Mouse (Mus musculus): ENCODE measurements around the gene Slc39a11. TPM values are rescaled to one million over a fixed set of nuclear protein-coding genes. Genes with fewer than 3 reads are reported as not detected.

Slc39a11 gene
- total RNA-seq (2014; fragmentation: Nextera tagmentation) (4.7 and 5.3 TPM in 2 replicates), total RNA-seq (2017) (4.9 and 5.0 TPM in 2 replicates), polyA plus RNA-seq (2012) (9.9 and 11.9 TPM in 2 replicates)

DNA sequence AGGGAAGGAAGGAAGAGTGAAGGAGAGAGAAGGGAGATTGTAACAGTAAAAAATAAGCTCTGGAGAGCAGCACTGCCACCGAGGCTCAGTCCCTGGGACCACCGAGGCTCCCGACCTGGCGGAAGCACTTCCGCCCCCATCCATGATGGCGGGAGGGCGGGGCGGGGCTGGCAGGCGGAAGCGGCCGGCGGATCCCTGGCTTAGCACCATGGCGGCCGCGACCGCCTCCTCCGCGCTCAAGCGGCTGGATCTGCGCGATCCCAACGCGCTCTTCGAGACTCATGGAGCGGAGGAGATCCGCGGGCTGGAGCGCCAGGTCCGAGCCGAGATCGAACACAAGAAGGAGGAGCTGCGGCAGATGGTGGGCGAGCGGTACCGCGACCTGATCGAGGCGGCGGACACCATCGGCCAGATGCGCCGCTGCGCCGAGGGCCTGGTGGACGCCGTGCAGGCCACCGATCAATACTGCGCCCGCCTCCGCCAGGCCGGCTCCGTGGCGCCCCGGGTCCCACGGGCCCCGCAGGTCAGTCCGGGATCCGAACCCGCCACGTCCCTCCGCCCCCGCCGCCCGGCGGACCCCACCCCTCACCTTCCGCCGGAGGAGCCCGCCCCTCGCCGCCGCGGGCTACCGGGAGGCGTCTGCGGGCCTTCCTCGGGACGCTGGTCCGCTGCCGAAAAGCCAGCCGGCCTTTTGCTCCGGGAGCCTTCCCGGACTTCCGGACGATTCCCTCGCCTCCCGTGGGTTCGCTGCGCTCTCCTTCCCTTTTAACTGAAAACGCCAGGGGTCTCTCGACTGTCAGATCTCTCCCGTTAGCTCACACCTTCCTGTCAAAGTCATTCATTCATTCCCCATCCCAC, at the start of gene Slc39a11:
Gene Slc39a11 (minus strand): TSS at position 727 of the 858 bp plus-strand sequence.
- no peak for TF ChIP-seq TAL1 (conservative IDR thresholded peaks at IDR 0.05; ENCODE audit: low read depth, low read length)
- no peak for TF ChIP-seq GATA1 (IDR thresholded peaks at IDR 0.05; ENCODE audit: borderline replicate concordance, low read length)
- TF ChIP-seq GATA2 (IDR thresholded peaks at IDR 0.05; ENCODE audit: borderline replicate concordance, low read depth, low read length), result no peak
- TF ChIP-seq POLR2AphosphoS5 (IDR thresholded peaks at IDR 0.05; ENCODE audit: insufficient replicate concordance, low read depth, low read length), result no peak
- no peak for TF ChIP-seq CTCF (IDR thresholded peaks at IDR 0.05; ENCODE audit: low read depth, low read length)
- peaks cover 41% of the 10 kb centered on the region for H3K4me1 ChIP-seq (ENCODE audit: insufficient read depth, low read depth, low read length)
- DNase-seq (ENCODE audit: low spot score), result peak; percentile 87
- no peaks in the 10 kb centered on the region for H3K9me3 ChIP-seq (replicated peaks)
- peak within 1 kb of the TSS; percentile 100 for H3K4me3 ChIP-seq (ENCODE audit: low read depth, low read length)
- ATAC-seq (ENCODE audit: extremely low read depth, insufficient number of reproducible peaks, low FRiP score, poor library complexity, severe bottlenecking), result peak; percentile 40; the same call in 1 of the 2 replicates
- H3K36me3 ChIP-seq (replicated peaks), result peaks cover 38% of the 10 kb centered on the region
- peaks cover 3% of the 10 kb centered on the region; the same call in 1 of the 2 replicates for H3K27me3 ChIP-seq (ENCODE audit: insufficient read depth, low read length)

DNA sequence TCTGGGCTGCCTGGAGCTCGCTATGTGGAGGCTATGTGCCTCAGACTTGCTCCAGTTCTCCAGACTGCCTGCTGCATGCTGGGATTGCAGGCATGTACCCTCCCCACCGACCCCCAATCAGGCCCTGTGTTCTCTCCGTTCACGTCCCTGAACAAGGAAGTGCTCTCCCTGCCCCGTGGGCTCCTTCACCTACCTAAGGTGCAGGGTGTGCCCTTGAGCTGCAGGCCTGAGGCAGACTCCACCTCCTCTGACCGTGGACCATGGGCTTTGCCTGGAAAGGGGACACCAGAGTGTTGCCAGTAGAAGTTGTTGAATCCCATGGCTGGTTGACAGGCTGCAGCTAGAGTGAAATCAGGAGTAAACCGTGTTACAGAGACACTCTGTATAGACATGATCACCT, 49.8 kb upstream of the Slc39a11 start:
- H3K4me1 ChIP-seq (ENCODE audit: insufficient read depth, low read depth, low read length), result peaks cover 6% of the 10 kb centered on the region; the same call in 1 of the 2 replicates
- no peaks in the 10 kb centered on the region for H3K27me3 ChIP-seq (ENCODE audit: insufficient read depth, low read length)
- DNase-seq (ENCODE audit: low spot score) (no peak), ATAC-seq (ENCODE audit: extremely low read depth, insufficient number of reproducible peaks, low FRiP score, poor library complexity, severe bottlenecking) (no peak)
- TF ChIP-seq POLR2AphosphoS5 (IDR thresholded peaks at IDR 0.05; ENCODE audit: insufficient replicate concordance, low read depth, low read length) (no peak), GATA1 (IDR thresholded peaks at IDR 0.05; ENCODE audit: borderline replicate concordance, low read length) (no peak), CTCF (IDR thresholded peaks at IDR 0.05; ENCODE audit: low read depth, low read length) (no peak), TAL1 (conservative IDR thresholded peaks at IDR 0.05; ENCODE audit: low read depth, low read length) (no peak), GATA2 (IDR thresholded peaks at IDR 0.05; ENCODE audit: borderline replicate concordance, low read depth, low read length) (no peak)
- H3K36me3 ChIP-seq (replicated peaks), result peaks cover 33% of the 10 kb centered on the region
- H3K9me3 ChIP-seq (replicated peaks), result no peaks in the 10 kb centered on the region
- H3K4me3 ChIP-seq (ENCODE audit: low read depth, low read length), result no peak overlapping the region

- Histone ChIP-seq H3K36me3 (replicated peaks) (peaks cover 48% of the 10 kb centered on the region), H3K4me3 (ENCODE audit: low read depth, low read length) (no peak overlapping the region), H3K9me3 (replicated peaks) (no peaks in the 10 kb centered on the region), H3K27me3 (ENCODE audit: insufficient read depth, low read length) (no peaks in the 10 kb centered on the region), H3K4me1 (ENCODE audit: insufficient read depth, low read depth, low read length) (no peaks in the 10 kb centered on the region)
- TF ChIP-seq GATA1 (IDR thresholded peaks at IDR 0.05; ENCODE audit: borderline replicate concordance, low read length), result no peak
- no peak for TF ChIP-seq GATA2 (IDR thresholded peaks at IDR 0.05; ENCODE audit: borderline replicate concordance, low read depth, low read length)
- no peak for TF ChIP-seq CTCF (IDR thresholded peaks at IDR 0.05; ENCODE audit: low read depth, low read length)
- TF ChIP-seq POLR2AphosphoS5 (IDR thresholded peaks at IDR 0.05; ENCODE audit: insufficient replicate concordance, low read depth, low read length), result no peak
- no peak for TF ChIP-seq TAL1 (conservative IDR thresholded peaks at IDR 0.05; ENCODE audit: low read depth, low read length)
- ATAC-seq (ENCODE audit: extremely low read depth, insufficient number of reproducible peaks, low FRiP score, poor library complexity, severe bottlenecking) (no peak), DNase-seq (ENCODE audit: low spot score) (no peak)
Observed at GRCm38 (mm10) chr11:113698013-113698545, 48.2 kb upstream of the Slc39a11 start.

DNA sequence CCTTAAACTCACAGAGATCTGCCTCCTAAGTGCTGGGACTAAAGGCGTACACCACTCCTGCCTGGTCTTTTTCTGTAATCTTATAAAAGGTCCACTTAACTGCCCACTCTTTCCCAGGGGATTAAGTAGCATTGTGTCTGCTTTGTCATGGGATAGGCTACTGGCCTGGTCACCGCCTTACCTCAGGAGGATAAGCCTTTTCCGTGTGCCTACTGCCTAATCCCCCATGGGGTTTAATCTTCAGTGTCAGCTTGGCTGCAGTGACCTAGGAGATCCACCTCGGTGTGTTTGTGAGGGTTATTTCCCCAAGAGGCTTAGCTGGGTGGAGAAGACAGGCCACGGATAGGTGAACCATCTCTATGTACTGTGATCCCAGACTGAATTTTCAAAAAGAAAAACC, 47.7 kb upstream of the Slc39a11 start:
- no peaks in the 10 kb centered on the region for H3K4me1 ChIP-seq (ENCODE audit: insufficient read depth, low read depth, low read length)
- TF ChIP-seq CTCF (IDR thresholded peaks at IDR 0.05; ENCODE audit: low read depth, low read length) (no peak), POLR2AphosphoS5 (IDR thresholded peaks at IDR 0.05; ENCODE audit: insufficient replicate concordance, low read depth, low read length) (no peak), TAL1 (conservative IDR thresholded peaks at IDR 0.05; ENCODE audit: low read depth, low read length) (no peak), GATA2 (IDR thresholded peaks at IDR 0.05; ENCODE audit: borderline replicate concordance, low read depth, low read length) (no peak), GATA1 (IDR thresholded peaks at IDR 0.05; ENCODE audit: borderline replicate concordance, low read length) (no peak)
- H3K36me3 ChIP-seq (replicated peaks), result peaks cover 53% of the 10 kb centered on the region
- H3K9me3 ChIP-seq (replicated peaks), result no peaks in the 10 kb centered on the region
- ATAC-seq (ENCODE audit: extremely low read depth, insufficient number of reproducible peaks, low FRiP score, poor library complexity, severe bottlenecking), result no peak
- no peak overlapping the region for H3K4me3 ChIP-seq (ENCODE audit: low read depth, low read length)
- DNase-seq (ENCODE audit: low spot score), result no peak
- H3K27me3 ChIP-seq (ENCODE audit: insufficient read depth, low read length), result no peaks in the 10 kb centered on the region

GRCm38 (mm10) chr11:113691851-113692250, 42.0 kb upstream of the Slc39a11 start:
- no peaks in the 10 kb centered on the region for H3K9me3 ChIP-seq (replicated peaks)
- DNase-seq (ENCODE audit: low spot score) (no peak), ATAC-seq (ENCODE audit: extremely low read depth, insufficient number of reproducible peaks, low FRiP score, poor library complexity, severe bottlenecking) (no peak)
- H3K4me1 ChIP-seq (ENCODE audit: insufficient read depth, low read depth, low read length), result peaks cover 25% of the 10 kb centered on the region
- H3K27me3 ChIP-seq (ENCODE audit: insufficient read depth, low read length), result no peaks in the 10 kb centered on the region
- H3K4me3 ChIP-seq (ENCODE audit: low read depth, low read length), result no peak overlapping the region
- TF ChIP-seq TAL1 (conservative IDR thresholded peaks at IDR 0.05; ENCODE audit: low read depth, low read length) (no peak), CTCF (IDR thresholded peaks at IDR 0.05; ENCODE audit: low read depth, low read length) (no peak), GATA2 (IDR thresholded peaks at IDR 0.05; ENCODE audit: borderline replicate concordance, low read depth, low read length) (no peak), POLR2AphosphoS5 (IDR thresholded peaks at IDR 0.05; ENCODE audit: insufficient replicate concordance, low read depth, low read length) (no peak), GATA1 (IDR thresholded peaks at IDR 0.05; ENCODE audit: borderline replicate concordance, low read length) (no peak)
- peaks cover 94% of the 10 kb centered on the region for H3K36me3 ChIP-seq (replicated peaks)

GRCm38 (mm10) chr11:113691318-113691717, 41.4 kb upstream of the Slc39a11 start:
- H3K4me1 ChIP-seq (ENCODE audit: insufficient read depth, low read depth, low read length), result peaks cover 30% of the 10 kb centered on the region

More at GRCm38 (mm10) chr11:113691318-113691717, 41.4 kb upstream of the Slc39a11 start:
- Histone ChIP-seq H3K9me3 (replicated peaks) (no peaks in the 10 kb centered on the region), H3K27me3 (ENCODE audit: insufficient read depth, low read length) (no peaks in the 10 kb centered on the region), H3K4me3 (ENCODE audit: low read depth, low read length) (no peak overlapping the region), H3K36me3 (replicated peaks) (peaks cover 95% of the 10 kb centered on the region)
- no peak for DNase-seq (ENCODE audit: low spot score)
- no peak for ATAC-seq (ENCODE audit: extremely low read depth, insufficient number of reproducible peaks, low FRiP score, poor library complexity, severe bottlenecking)
- no peak for TF ChIP-seq GATA2 (IDR thresholded peaks at IDR 0.05; ENCODE audit: borderline replicate concordance, low read depth, low read length)
- no peak for TF ChIP-seq TAL1 (conservative IDR thresholded peaks at IDR 0.05; ENCODE audit: low read depth, low read length)
- TF ChIP-seq GATA1 (IDR thresholded peaks at IDR 0.05; ENCODE audit: borderline replicate concordance, low read length), result no peak
- no peak for TF ChIP-seq CTCF (IDR thresholded peaks at IDR 0.05; ENCODE audit: low read depth, low read length)
- no peak for TF ChIP-seq POLR2AphosphoS5 (IDR thresholded peaks at IDR 0.05; ENCODE audit: insufficient replicate concordance, low read depth, low read length)
